Mouse (Mus musculus) heart, adult 11 months (tissue): ENCODE measurements around the gene Oprd1.

Experiments used
- DNase-seq: peaks from one replicate; pipeline ENCODE4 v3.0.0; 2022

The Oprd1 gene

DNA sequence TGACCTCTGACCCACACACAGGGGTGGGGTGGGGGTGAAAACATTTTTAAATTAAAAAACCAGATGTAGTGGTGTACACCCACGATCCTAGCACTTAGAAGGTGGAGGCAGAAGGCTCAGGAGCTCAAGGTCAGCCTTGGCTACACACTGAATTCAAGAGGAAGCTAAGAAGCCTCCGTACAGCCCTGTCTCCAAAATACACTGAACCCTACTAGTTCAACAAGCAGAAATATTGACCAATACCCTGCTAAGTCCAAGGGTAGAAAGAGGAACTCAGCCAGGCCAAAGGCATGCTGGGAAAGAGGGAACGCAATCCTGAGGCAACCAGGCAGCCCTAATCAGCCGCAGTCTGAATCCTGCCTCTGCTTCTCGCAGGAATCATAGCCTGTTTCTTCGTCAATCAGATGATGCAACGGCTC, 66.0 kb downstream of the Oprd1 start:
- DNase-seq: peak; percentile 97

DNA sequence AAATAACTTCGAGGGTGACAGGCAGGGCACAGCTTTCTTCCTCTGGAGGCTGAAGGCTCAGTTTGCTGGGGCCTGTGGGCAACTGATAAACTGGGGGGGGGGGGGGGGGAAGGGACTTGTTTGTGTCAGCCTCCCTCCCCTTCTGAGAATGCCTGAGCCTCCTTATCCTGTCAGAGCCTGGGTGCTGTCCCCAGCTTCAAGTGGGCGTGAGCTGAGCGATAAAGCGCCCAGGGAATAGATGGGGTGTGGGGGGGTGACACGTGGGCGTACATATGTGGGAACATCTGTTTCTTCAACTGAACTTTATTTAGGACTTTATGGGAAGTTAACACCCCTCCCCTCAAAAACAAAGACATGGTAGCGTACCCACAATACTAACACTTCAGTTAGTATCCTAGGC, 66.8 kb downstream of the Oprd1 start:
- DNase-seq: peak; percentile 96

DNA sequence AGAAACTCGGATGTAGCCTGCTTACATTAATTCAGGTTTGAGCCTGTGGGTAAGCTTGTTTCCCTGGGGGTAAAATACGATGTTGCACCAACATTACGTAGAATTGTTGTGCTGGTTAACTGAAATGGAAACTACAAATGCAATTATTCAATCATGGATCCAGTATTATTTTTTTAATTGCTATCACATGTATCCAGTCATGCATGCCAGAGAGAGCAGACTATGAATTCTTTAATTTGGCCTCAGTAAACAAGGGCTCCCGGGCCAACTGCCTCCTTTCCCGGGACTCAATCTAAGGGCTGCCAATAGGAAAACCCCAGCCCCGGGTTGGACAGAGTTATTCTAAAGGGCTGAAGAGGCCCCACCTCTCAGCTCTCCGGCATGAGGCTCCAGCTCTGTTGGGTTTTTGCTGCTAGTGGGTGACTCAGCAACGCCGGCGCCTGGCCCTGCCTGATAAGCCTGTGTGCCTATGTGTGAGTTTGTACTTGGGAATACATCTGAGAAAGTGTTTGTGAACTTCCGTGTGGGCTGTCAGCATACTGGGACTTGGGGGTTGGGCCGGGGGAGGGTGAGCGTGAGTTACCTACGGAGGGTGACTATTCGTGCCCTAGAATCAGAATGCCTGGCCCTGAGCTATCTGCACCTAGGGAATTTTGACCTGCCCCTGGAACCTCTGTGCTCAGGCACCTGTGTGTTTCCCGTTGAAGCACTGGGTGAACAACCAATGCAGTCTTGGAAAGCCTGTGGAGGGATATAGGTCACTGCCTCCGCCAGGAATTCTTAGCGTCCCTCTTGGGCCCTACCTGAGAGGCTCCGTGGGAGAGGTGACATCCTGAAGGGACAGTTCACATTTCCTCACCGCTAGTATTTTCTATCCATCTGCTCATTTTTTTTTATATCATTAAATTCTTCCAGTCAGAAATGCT, 67.5 kb downstream of the Oprd1 start:
- DNase-seq: peak; percentile 98

DNA sequence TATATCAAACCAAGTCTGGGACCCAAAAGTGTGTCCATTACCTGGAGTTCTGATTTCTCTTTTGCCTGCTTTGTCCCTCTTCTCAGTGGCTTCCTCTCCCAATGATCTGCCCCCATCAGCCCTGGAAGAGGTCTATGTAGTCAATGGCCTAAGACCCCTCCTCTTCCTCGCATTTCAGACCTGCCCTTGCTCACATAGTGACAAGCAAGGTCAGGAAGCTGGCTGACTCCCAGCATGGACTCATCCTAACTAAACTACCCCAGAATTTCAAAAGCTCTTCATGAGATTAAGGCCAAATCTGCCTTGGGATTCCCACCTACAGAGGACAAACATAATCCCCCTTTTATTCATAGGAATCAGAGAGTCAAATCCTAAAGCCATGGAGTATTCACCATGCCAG, 68.5 kb downstream of the Oprd1 start:
- DNase-seq: peak; percentile 88

DNA sequence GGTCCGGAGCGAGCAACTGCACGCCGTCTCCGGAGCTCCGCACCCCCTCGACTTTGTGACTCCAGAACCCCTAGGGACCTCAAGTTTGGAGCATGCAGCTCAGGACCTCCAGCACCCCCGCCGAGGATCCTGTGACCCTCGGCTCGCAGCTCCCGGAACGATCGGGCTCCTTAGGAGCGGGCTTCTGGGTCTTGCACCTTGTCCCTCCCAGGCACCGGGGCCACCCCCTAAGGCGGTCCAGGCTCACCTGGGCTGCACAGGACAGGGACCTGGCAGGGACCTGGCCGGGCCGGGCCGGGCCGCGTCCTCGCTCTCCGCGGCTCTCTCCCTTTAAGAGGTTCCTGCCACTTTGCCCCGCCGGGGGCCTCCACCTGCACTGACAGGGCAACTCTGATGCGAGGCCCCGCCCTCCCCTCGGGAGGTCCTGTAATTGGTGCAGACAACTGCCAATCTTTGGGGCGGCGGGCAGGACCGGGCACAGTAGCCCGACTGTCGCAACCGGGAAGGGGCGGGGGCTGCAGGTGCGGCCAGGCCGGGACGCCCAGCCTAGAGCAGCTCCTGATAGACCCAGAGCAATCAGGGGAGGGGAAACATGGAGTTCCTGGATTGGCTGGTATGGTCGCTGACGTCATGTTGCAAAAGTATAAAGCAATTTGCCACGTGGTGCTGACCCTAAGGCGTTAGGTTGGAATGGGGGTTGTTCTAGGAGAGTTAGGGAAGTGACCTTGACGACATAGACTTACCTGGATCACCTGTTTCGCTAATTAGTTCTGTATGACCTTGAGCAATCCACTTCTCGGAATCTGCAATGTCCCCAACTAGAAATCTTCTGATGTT, 69.1 kb downstream of the Oprd1 start, which contains the start of gene Epb41:
Epb41 (minus strand) TSS at position 389 of the 837 bp plus-strand sequence.
- peak; percentile 100 for DNase-seq

DNA sequence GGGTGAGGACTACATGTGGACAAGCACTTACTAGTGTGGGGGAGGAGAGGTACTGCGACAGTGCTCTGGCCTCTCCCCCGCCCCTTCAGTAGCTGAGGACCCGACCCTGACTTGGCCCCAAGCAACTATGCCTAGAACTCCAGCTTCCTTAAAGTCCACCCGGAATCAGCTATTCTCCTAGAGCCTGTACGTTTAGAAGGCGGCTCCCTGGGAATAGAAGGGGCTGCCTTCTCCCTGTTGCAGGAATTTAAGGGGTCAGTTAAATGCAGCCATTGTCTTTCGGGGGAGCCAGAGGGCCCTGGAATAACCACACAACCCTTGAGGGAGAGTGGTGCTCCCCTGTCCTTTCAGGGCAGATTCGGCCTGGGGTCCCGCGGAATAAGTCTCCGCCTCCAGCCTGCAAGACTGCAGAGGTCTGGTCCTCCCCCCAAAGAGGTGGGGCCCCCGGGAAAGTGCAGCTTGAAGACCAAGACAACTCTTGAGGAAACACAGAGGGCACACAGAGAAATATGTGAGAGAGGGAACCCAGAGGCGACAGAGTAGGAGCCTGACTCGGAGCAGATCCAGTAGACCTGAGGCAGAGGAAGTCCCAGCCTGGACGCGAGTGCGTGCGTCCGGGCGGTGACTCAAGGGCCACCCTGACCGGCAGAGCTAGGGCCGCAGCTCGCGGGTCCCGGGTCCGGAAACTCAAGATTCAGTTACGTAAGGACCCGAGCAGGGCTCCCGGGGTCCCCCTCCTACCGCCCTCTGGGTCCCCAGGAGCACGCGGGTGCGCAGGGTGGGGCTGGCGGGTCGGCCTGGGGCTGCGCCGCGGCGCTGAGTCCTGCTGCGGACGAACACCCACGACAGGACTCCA, 70.0 kb downstream of the Oprd1 start, which contains the start of gene Gm10300:
Gm10300 (plus strand) TSS at position 621 of the 856 bp plus-strand sequence.
- peak; percentile 98 for DNase-seq

DNA sequence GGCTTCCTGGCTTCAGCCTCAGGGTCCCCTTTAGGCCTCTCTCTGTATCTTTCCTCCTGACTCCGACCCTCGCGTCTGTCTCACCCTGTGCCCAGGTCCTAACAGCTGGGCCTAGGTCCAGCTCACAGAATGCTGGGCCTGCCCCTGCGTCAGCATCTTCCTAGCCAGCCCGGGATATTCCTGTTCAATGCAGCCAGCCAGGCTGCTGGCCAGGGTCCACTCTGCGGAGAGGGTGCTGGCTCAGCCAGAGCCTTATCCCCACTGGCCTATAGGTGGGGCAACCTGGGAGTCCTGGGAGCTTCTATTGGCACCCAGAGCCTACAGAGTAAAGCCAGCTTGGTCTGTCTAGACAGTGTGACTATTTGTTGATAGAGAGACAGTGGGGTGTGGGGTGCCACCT, 71.3 kb downstream of the Oprd1 start:
- peak; percentile 97 for DNase-seq

DNA sequence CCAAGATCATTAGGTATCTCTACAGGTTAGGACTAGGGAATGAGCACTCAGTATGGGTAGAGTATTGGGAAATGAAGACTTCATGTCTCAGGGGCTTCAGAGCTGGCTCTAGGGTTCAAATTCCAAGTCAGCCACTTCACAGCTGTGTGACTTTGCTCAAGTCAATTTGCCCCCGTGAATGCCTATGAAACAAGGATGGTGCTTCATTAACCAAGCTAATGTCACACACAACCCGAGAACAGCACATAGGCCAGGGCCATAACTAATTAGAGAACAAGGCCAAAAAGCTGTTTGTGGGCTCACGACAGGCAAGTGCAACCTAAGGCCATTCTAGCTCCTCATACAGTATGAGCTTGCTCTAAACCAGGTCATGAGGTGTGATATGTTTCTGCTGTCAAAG, 72.1 kb downstream of the Oprd1 start:
- DNase-seq: no peak

DNA sequence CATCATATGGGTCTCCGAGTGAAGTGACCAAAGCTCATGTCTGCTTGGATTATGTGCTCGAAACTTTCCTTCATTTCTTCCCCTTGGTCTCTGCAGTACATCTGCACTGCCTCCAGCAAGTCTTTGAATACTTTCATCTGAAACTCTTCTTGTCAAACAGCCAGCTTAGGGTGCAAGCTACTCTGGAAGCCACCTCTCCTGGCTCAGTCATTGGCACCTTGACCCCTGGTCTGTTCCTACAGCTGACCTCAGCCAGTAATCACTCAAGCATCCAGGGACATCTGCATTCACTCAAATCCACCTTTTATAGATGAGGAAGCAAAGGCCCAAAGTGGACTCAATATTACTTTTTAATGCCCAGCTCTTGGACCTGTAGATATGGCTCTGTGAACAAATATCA, 72.6 kb downstream of the Oprd1 start:
- no peak for DNase-seq

DNA sequence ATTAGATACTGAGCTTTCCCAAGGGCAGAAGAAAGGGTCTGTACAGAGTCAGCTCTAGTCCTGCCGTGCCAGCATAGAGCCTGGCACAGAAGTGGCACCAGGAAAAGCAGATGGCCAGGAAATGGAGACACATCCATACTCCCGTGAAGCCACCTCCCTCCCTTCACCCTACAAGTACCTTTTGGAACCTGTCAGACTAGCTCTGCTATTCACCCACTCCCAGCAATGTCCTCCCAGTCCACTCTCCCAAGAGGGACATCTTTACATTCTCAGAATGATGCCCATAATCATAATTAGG, 76.4 kb downstream of the Oprd1 start:
- no peak for DNase-seq

DNA sequence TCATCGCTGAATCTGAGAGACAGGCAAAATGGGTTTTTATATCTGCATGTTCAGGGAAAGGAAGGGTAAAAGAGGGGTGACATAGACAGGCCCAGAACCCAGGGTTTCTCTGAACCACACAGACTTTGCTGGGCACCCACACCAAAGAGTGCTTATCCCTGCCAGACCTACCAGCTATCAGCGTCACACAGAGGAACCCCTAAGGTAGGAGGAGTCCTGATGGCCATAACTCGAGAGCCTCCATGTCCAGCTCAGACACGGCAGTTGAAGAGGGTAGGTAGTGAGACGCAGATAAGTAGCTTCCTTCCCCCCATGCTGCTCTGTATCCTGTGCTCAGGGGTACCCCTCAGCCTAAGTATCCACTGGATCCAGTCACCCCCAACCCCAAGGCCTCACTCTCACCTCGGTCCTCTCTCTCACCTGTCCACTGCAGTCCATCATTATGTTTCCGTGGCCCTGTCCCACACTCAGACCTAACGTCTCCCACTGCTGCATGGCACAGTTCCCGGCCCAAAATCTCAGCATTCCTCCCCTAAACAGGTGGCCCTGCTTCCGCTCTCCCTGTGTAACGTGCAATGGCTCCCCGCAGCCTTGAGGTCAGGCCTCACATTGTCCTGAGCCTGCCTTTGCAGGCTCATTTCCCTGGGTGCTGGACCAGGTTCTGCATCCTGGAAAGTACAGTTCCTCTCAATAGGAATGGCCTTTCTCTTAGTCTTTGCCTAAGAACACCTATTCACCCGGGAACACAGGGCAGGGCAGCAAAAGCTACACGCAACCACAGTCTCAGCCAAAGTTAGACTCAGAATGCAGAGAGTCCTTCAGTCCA, 77.0 kb downstream of the Oprd1 start:
- no peak for DNase-seq

DNA sequence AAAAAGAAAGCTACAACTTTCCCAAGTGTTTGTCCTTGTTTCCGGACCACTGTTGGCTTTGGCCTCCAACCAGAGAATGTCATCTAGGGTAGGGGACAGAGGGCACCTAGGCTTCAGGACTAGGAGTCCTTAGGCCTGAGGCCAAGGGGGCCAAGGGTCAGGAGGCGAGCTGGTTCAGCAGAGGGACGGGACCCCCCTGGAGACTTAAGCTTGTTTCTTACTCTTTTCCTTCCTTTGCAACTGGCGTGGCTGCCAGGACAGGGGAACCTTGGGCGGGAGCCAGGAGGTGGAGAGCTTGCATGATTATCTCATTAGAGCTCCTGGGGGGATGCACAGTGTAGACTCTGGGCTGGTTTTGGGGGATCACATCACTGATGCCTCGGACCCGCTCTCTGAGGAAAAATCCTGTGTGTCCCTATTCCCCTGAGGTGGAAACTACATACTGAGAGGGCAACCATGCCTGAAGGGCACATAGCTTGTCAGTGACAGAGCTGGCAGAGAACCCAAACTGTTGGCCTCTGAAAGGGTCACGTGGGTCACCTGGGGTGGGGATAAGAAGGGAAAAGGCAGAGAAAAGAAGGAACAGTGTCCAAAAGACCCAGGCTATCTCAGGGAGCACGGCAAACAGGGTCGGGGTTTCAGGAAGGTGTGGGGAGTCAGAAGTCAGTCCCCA, 78.0 kb downstream of the Oprd1 start:
- DNase-seq: peak; percentile 99

DNA sequence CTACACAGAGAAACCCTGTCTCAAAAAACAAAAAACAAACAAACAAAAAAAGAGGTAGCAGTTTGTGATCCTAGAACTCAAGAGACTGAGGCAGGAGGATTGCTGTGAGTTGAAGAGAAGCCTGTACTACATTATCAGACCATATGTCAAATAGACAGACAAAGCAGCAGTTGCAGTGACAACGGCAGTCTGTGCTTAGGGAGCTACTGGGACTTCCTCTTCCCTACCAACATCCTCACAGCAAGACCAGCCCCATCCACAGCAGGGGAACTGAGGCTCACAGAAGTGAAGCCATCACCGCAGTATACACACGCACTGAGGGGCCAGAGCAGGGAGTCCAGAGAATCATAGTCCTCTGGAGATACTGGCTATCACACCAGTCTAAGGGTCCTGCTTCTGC, 78.7 kb downstream of the Oprd1 start:
- no peak for DNase-seq

DNA sequence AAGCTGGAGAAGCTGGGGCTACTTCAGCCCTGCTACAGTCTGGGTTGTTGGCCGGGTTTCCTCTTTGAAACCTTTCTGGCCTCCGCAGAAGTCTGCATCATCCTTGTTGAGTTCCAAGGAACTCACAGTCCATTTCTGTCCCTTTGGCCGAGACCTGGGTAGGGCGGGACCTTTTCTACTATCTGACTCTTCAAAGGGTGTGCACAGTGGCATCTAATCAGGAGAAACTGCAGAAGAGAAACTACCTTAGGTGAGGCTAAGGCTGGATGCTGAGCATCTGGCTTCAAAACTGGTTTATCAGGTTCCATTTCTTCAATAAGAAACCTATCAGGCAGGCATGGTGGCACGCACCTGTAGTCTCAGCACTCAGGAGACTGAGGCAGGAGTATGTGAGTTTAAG, 79.7 kb downstream of the Oprd1 start:
- no peak for DNase-seq

DNA sequence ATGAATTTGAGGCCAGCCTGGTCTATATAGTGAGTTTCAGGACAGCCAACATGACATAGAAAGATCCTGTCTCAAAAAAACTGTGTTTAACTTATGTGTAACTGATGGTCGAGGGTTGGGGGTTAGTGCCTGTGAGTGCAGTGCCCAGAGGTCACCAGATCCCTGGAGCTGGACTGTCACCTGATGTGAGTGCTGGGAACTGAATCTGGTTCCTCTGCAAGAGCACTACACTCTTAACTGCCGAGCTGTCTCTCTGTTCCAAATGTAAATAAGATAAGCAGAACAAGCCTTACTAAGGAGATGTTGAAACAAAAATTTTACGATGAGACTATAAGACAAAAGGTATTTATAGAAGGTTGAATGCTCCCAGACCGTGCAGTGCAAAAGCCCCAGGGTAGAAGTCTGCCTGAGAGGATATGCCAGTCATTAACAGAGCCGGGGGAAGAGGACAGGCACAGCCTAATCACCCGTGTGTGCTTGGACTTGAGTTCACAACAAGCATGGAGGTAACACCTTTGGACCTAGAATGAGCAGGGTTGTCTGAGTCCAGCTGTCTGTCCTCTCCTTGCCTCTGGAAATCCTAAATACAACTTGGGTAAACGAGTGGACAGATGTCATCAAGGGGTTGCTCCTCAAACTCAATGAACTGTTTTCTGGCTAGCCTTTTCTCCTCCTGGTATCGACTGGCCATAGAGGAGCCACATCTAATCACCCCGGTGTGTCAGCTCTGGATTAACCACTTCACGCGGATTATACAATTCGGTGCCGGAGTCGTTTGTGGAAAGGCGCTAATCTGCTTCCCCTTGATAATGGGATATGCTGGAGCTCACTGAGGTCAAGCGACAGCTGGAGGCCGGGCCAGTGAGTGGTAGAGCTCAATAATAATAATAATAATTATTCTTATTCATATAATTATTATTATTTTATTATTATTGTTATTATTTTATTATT, 81.1 kb downstream of the Oprd1 start:
- DNase-seq: no peak

DNA sequence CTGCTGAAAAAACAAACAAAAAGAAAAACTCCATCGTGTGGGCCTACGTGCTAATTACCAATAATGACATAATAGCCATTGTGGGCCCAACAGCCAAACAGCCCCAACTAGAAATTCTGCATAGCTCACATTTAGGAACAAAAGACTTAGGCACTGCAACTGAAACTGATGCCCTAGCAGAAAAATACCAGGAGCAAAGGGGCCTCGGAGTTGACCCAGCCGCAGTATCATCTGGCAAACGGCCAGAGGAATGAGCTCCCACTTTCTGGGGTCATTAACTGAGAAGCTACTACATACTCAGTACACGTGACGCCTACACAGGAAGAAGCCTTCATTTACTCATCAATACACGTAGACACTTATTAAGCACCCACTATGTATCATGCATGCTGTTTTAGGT, 82.0 kb downstream of the Oprd1 start:
- no peak for DNase-seq
